Mouse (Mus musculus) retina, postnatal 1 day (tissue): Measurements from ENCODE around the gene Mt4.
A peak's percentile ranks its signal among the peaks of the same experiment; 100 is the strongest.
"Not testable (repeated sequence)": the region's sequence is repeated elsewhere in the genome, so short reads cannot be mapped to it uniquely, and the experiment has no call there.

Experiments used
- DNase-seq: peaks from one replicate; pipeline ENCODE4 v3.0.0-alpha.2; 2012

Gene Mt4

GRCm38 (mm10) chr8:94135556-94135955 lies 1.4 kb upstream of the Mt4 start:
- DNase-seq: no peak

GRCm38 (mm10) chr8:94136192-94136591 lies 805 bp upstream of the Mt4 start:
- DNase-seq: no peak

GRCm38 (mm10) chr8:94140266-94140795 lies 3.3 kb downstream of the Mt4 start:
- DNase-seq: no peak

- DNase-seq: no peak
Measured at GRCm38 (mm10) chr8:94148236-94148635, 11.2 kb downstream of the Mt4 start.

- no peak for DNase-seq
Measured at GRCm38 (mm10) chr8:94150925-94151324, 13.9 kb downstream of the Mt4 start.

- peak; percentile 83 for DNase-seq
Measured at GRCm38 (mm10) chr8:94152513-94153300, 15.7 kb downstream of the Mt4 start, which contains the start of gene Mt3. Gene Mt3, plus strand, starts transcription at chr8:94152607.

GRCm38 (mm10) chr8:94153451-94153850 lies 16.5 kb downstream of the Mt4 start:
- peak; percentile 17 for DNase-seq

- no peak for DNase-seq
Measured at GRCm38 (mm10) chr8:94154537-94154936, 17.5 kb downstream of the Mt4 start.

- no peak for DNase-seq
Measured at GRCm38 (mm10) chr8:94156092-94156491, 19.1 kb downstream of the Mt4 start.

GRCm38 (mm10) chr8:94165772-94166171 lies 28.8 kb downstream of the Mt4 start:
- not testable (repeated sequence) for DNase-seq

- peak; percentile 89 for DNase-seq
Measured at GRCm38 (mm10) chr8:94167244-94167643, 30.2 kb downstream of the Mt4 start.

GRCm38 (mm10) chr8:94169547-94169946 lies 32.5 kb downstream of the Mt4 start:
- no peak for DNase-seq

- DNase-seq: no peak
Measured at GRCm38 (mm10) chr8:94171321-94171755, 34.3 kb downstream of the Mt4 start.

GRCm38 (mm10) chr8:94172075-94172808 lies 35.2 kb downstream of the Mt4 start, which contains the start of gene Mt2:
Gene Mt2, plus strand, starts transcription at chr8:94172664.
- DNase-seq: peak; percentile 78

- DNase-seq: no peak
Measured at GRCm38 (mm10) chr8:94172809-94173732, 36.1 kb downstream of the Mt4 start.

GRCm38 (mm10) chr8:94173848-94174403 lies 36.9 kb downstream of the Mt4 start:
- no peak for DNase-seq

- no peak for DNase-seq
Measured at GRCm38 (mm10) chr8:94174619-94175213, 37.7 kb downstream of the Mt4 start.

- no peak for DNase-seq
Measured at GRCm38 (mm10) chr8:94177716-94178390, 40.9 kb downstream of the Mt4 start.

GRCm38 (mm10) chr8:94178857-94179712 lies 42.1 kb downstream of the Mt4 start, which contains the start of gene Mt1:
Gene Mt1, plus strand, starts transcription at chr8:94179082.
- DNase-seq: peak; percentile 91
